Mouse (Mus musculus) limb, embryonic 12.5 days (tissue): ENCODE measurements around the gene Rpl3. TPM values are rescaled to one million over a fixed set of nuclear protein-coding genes. Genes with fewer than 3 reads are reported as not detected.

Experiments
- ATAC-seq: fragments of 200-750 bp; cut with Nextera tagmentation; 2 replicates; pipeline ENCODE4 v1.8.0; 2017; ENCODE audit warnings: low read depth, moderate TSS enrichment; ENCODE audit not compliant: insufficient number of reproducible peaks, insufficient read depth, low FRiP score, low TSS enrichment
- H3K27ac ChIP-seq: fragments of 300-500 bp; sonication (generic); 2 replicates; pipeline ENCODE4 v1.5.1; 2016; ENCODE audit warnings: mild to moderate bottlenecking, moderate library complexity
- H3K27me3 ChIP-seq: fragments of 300-500 bp; sonication (generic); 2 replicates; pipeline ENCODE4 v1.6.1; 2016; ENCODE audit warnings: mild to moderate bottlenecking, moderate library complexity
- H3K36me3 ChIP-seq: fragments of 300-500 bp; sonication (generic); 2 replicates; pipeline ENCODE4 v1.6.1; 2016; ENCODE audit warnings: mild to moderate bottlenecking, moderate library complexity
- H3K4me1 ChIP-seq: fragments of 300-500 bp; sonication (generic); replicated peaks from 2 replicates; pipeline ENCODE4 v1.6.1; 2016
- H3K4me2 ChIP-seq: fragments of 300-500 bp; sonication (generic); 2 replicates; pipeline ENCODE4 v1.6.1; 2016; ENCODE audit warnings: mild to moderate bottlenecking, moderate library complexity
- H3K4me3 ChIP-seq: fragments of 300-500 bp; sonication (generic); replicated peaks from 2 replicates; pipeline ENCODE4 v1.5.1; 2016; ENCODE audit warnings: mild to moderate bottlenecking
- H3K9ac ChIP-seq: fragments of 300-500 bp; sonication (generic); replicated peaks from 2 replicates; pipeline ENCODE4 v1.6.1; 2016; ENCODE audit warnings: mild to moderate bottlenecking, moderate library complexity
- H3K9me3 ChIP-seq: fragments of 300-500 bp; sonication (generic); 2 replicates; pipeline ENCODE4 v1.6.1; 2016; ENCODE audit warnings: mild to moderate bottlenecking, moderate library complexity
- WGBS: fragments of 180-500 bp; shearing (Covaris S2); methylation state at CpG from one replicate; pipeline ENCODE4 v1.1.7; 2016; 5-methylcytosine and 5-hydroxymethylcytosine counted together
- polyA plus RNA-seq: library from polyadenylated mRNA; unstranded; fragments of >200 nt; fragmentation: Nextera tagmentation; extraction: Ambion mirVana; gene quantifications from 2 replicates; pipeline ENCODE4 v1.2.1, GENCODE M21; 2016

Gene Rpl3
- polyA plus RNA-seq, 1 experiment from 2014 or later, result 1,001 TPM

DNA sequence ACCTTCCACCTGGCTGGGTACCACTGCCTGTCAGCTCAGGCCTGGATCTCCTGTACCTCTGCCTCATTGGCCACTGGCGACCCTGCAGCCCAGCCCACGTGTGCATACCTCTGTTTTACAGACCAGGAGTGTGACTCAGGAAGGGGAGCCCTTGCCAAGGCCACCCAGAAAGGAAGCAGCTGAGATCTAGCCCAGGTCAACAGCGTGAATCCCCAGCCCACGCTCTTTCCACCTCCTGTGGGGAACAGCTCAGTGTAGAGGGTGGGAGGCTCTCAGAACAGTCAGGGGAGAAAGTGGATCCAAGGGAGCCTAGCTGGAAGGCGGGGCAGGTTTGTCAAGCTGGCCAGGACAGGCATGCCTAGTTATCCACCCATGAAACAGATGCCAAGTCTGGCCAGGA lies 28.8 kb downstream of the Rpl3 start:
- WGBS, result 32% methylated on average over 5 of the region's 5 CpGs
- ATAC-seq, result no peak
- Histone ChIP-seq H3K4me3 (no peak overlapping the region), H3K4me1 (peaks cover 22% of the 10 kb centered on the region), H3K27ac (no peak overlapping the region), H3K27me3 (no peaks in the 10 kb centered on the region; the same call in 1 of the 2 replicates), H3K4me2 (no peak overlapping the region), H3K9me3 (0 out of 2 replicates have a peak, but pooled peaks cover 2% of the 10 kb centered on the region), H3K9ac (no peak overlapping the region), H3K36me3 (no peaks in the 10 kb centered on the region)

DNA sequence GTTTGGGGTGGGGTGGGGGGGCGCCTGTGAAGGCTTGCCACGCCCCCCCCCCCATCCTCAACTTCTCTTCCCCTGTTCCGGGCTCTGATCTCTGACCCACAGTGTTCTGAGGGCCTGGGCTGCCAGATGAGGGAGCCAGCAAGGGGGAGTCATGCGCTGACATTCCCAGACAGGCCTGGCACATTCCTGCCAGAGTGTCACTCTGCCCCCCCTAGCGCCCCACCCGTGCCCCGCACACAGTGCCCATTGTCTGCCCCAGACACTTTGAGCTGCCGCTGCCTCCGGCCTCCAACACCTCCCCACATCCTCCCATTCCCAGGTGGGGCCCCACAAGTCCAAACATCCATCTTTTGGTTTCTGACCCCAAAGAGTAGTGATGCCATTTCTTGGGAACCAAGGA lies 29.3 kb downstream of the Rpl3 start:
- 73% methylated on average over 7 of the region's 9 CpGs for WGBS
- ATAC-seq, result no peak
- no peaks in the 10 kb centered on the region; the same call in 1 of the 2 replicates for H3K27me3 ChIP-seq
- H3K4me3 ChIP-seq, result no peak overlapping the region
- peaks cover 19% of the 10 kb centered on the region for H3K4me1 ChIP-seq
- H3K9me3 ChIP-seq, result 0 out of 2 replicates have a peak, but pooled peaks cover 2% of the 10 kb centered on the region
- no peak overlapping the region for H3K27ac ChIP-seq
- no peaks in the 10 kb centered on the region for H3K36me3 ChIP-seq
- H3K9ac ChIP-seq, result no peak overlapping the region
- no peak overlapping the region for H3K4me2 ChIP-seq

DNA sequence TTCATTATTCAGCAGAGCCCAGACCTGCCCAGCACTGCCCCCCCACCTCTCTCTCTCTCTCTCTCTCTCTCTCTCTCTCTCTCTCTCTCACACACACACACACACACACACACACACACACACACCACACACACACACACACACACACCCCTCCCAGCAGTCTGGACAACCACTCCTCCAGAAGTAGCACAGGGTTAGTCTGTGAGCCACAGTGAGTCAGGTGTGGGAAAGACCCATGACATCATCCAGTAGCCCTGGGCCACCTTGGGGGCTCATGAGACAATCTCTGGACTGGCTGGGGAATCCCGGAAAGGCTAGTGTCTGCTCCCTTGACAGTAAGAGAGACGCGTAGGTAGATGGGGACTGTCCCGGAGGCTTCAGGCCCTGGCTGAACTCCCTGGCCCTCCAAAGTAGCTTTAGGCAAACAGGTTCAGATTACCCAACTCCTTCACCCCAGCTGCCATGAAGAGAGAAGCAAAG lies 30.6 kb downstream of the Rpl3 start:
- Histone ChIP-seq H3K36me3 (no peaks in the 10 kb centered on the region), H3K9ac (no peak overlapping the region), H3K27ac (no peak overlapping the region), H3K27me3 (no peaks in the 10 kb centered on the region; the same call in 1 of the 2 replicates), H3K9me3 (0 out of 2 replicates have a peak, but pooled peaks cover 2% of the 10 kb centered on the region), H3K4me2 (no peak overlapping the region), H3K4me1 (peaks cover 17% of the 10 kb centered on the region), H3K4me3 (no peak overlapping the region)
- no peak for ATAC-seq
- 93% methylated on average over 4 of the region's 4 CpGs for WGBS

- H3K4me2 ChIP-seq, result no peak overlapping the region
- WGBS, result 91% methylated on average over 8 of the region's 8 CpGs
Observed at GRCm38 (mm10) chr15:80060356-80061070, 31.2 kb downstream of the Rpl3 start.

DNA sequence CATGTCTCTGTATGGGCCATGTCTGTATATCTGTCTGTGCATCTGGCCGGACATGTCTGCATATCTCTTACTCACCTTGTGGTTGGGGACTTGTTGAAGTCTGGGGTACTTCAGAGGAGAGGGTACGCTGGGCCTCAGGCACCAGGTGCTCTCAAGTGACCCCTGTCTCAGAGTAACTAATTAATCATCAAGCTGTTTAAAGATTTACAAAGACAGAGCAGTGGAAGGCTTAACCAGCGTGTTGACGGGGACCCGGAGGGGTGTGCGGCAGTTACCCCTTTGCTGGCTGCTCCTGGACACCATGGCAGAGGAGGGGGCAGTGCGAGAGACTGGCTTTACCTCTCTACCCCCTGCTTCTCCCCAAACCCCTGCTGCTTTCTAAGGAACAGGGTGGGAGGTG lies 32.1 kb downstream of the Rpl3 start:
- Histone ChIP-seq H3K9ac (no peak overlapping the region), H3K4me1 (peaks cover 15% of the 10 kb centered on the region), H3K9me3 (0 out of 2 replicates have a peak, but pooled peaks cover 2% of the 10 kb centered on the region), H3K27me3 (no peaks in the 10 kb centered on the region; the same call in 1 of the 2 replicates), H3K36me3 (no peaks in the 10 kb centered on the region), H3K4me2 (no peak overlapping the region), H3K4me3 (no peak overlapping the region), H3K27ac (no peak overlapping the region)
- no peak for ATAC-seq
- WGBS, result 61% methylated on average over 7 of the region's 7 CpGs

More at GRCm38 (mm10) chr15:80060356-80061070, 31.2 kb downstream of the Rpl3 start:
- Histone ChIP-seq H3K27ac (no peak overlapping the region), H3K9me3 (0 out of 2 replicates have a peak, but pooled peaks cover 2% of the 10 kb centered on the region), H3K36me3 (no peaks in the 10 kb centered on the region), H3K27me3 (no peaks in the 10 kb centered on the region; the same call in 1 of the 2 replicates), H3K4me1 (peaks cover 20% of the 10 kb centered on the region), H3K4me3 (no peak overlapping the region), H3K9ac (no peak overlapping the region)
- ATAC-seq, result no peak; the same call in 1 of the 2 replicates

DNA sequence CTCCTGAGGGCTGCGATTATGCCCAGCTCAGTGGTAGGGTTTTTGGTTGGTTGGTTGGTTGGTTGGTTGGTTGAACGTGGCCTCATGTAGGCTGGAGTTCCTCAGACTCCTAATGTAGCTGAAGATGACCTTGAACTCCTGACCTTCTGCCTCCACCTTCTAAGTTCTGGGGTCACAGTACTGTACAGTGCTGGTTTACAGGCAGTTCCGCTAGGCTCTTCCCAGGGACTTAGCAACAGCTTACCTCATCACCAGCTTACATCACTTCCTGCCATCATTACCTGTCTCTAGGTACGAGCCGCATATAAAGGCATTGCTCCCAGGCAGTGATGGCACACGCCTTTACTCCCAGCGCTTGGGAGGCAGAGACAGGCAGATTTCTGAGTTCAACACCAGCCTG lies 33.5 kb downstream of the Rpl3 start:
- no peak overlapping the region for H3K9ac ChIP-seq
- H3K27me3 ChIP-seq, result no peaks in the 10 kb centered on the region
- 85% methylated on average over 7 of the region's 7 CpGs for WGBS
- H3K4me1 ChIP-seq, result peaks cover 15% of the 10 kb centered on the region
- H3K27ac ChIP-seq, result no peak overlapping the region
- no peak overlapping the region for H3K4me2 ChIP-seq
- ATAC-seq, result no peak
- H3K9me3 ChIP-seq, result 0 out of 2 replicates have a peak, but pooled peaks cover 2% of the 10 kb centered on the region
- no peak overlapping the region for H3K4me3 ChIP-seq
- no peaks in the 10 kb centered on the region for H3K36me3 ChIP-seq

- H3K4me2 ChIP-seq, result no peak overlapping the region
- H3K27ac ChIP-seq, result no peak overlapping the region
- no peak overlapping the region for H3K9ac ChIP-seq
- H3K4me1 ChIP-seq, result peaks cover 27% of the 10 kb centered on the region
- H3K9me3 ChIP-seq, result no peaks in the 10 kb centered on the region
- 86% methylated on average over 7 of the region's 7 CpGs for WGBS
- no peak overlapping the region for H3K4me3 ChIP-seq
- H3K36me3 ChIP-seq, result no peaks in the 10 kb centered on the region
- ATAC-seq, result no peak
- no peaks in the 10 kb centered on the region for H3K27me3 ChIP-seq
Observed at GRCm38 (mm10) chr15:80054034-80054710, 37.5 kb downstream of the Rpl3 start.

DNA sequence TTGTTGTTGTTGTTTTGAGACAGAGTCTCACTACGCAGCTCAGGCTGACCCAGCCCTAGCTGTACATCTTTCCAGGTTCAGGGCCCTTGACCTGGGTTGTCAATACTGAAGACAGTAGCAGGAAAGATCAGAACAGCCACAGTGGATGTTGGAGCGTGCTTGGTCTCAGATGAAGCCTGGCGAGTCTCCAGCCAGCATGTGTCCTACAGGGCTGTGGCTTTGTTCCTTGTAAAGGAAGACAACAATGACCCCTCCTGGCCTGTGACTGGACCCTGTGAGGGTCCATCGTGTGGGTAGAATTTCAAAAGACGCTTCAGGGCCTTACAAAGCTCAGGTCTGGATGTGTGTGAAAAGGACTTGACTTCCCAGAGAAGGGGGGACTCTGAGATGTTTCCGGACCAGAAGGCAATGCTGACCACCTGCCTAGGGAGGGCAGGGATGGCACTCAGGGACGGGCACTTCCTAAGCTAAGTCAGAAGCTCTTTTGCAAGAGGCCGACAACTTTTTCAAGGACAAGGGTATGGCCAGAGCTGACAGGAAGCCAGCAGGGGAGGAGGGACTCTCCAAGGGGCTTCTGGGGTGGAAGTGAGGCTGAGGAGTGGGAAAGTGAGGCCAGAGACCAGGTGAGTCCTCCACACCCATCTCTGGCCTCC lies 38.2 kb downstream of the Rpl3 start:
- no peak for ATAC-seq
- no peaks in the 10 kb centered on the region for H3K27me3 ChIP-seq
- peaks cover 27% of the 10 kb centered on the region for H3K4me1 ChIP-seq
- no peak overlapping the region for H3K4me2 ChIP-seq
- H3K9me3 ChIP-seq, result no peaks in the 10 kb centered on the region
- no peaks in the 10 kb centered on the region for H3K36me3 ChIP-seq
- 81% methylated on average over 8 of the region's 8 CpGs for WGBS
- H3K9ac ChIP-seq, result no peak overlapping the region
- no peak overlapping the region for H3K27ac ChIP-seq
- no peak overlapping the region for H3K4me3 ChIP-seq

GRCm38 (mm10) chr15:80051782-80052181 lies 39.9 kb downstream of the Rpl3 start:
- Histone ChIP-seq H3K27ac (0 out of 2 replicates have a peak overlapping the region, but pooled peaks have one; percentile 29), H3K4me1 (peaks cover 27% of the 10 kb centered on the region), H3K4me3 (no peak overlapping the region), H3K9ac (0 out of 2 replicates have a peak overlapping the region, but pooled peaks have one; percentile 31), H3K4me2 (no peak overlapping the region), H3K9me3 (no peaks in the 10 kb centered on the region), H3K27me3 (no peaks in the 10 kb centered on the region), H3K36me3 (no peaks in the 10 kb centered on the region)
- ATAC-seq, result no peak
- WGBS, result 67% methylated on average over 9 of the region's 9 CpGs

- Histone ChIP-seq H3K4me3 (no peak overlapping the region), H3K9ac (peak overlapping the region; percentile 31; the same call in 1 of the 2 replicates), H3K27ac (0 out of 2 replicates have a peak overlapping the region, but pooled peaks have one; percentile 29), H3K9me3 (no peaks in the 10 kb centered on the region), H3K4me2 (no peak overlapping the region), H3K27me3 (no peaks in the 10 kb centered on the region), H3K36me3 (no peaks in the 10 kb centered on the region), H3K4me1 (peaks cover 27% of the 10 kb centered on the region)
- 55% methylated on average over 19 of the region's 19 CpGs for WGBS
- no peak for ATAC-seq
Observed at GRCm38 (mm10) chr15:80051092-80051761, 40.4 kb downstream of the Rpl3 start.
